Mouse (Mus musculus) lung, postnatal 0 days (tissue): ENCODE data around the gene Fggy.

Source experiments
- CTCF ChIP-seq: IDR thresholded peaks from 2 replicates; pipeline ENCODE4 v1.5.1; 2016; ENCODE audit warnings: antibody characterized with exemption, mild to moderate bottlenecking
- EP300 ChIP-seq: IDR thresholded peaks from 2 replicates; pipeline ENCODE4 v1.6.1; 2016; ENCODE audit warnings: antibody characterized with exemption, mild to moderate bottlenecking, control low read depth

DNA sequence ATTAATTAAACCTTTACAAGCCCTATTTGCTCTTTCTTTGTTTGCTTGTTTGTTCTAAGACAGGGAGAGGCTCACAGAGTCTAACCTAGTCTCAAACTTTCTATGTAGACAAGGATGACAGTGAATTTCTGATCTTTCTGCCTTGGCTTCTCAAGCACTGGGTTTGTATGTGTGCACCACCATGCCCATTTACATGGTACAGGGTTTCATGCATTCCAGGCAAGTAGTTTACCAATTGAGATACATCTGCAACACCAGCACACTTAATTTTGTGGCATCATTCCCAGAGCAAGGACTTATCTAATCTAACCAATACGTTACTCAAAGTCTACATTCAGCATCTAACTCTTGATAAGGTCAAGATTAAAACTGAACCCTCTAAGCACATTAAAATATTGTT lies 38.9 kb upstream of the Fggy start:
- TF ChIP-seq CTCF: no peak
- TF ChIP-seq EP300: no peak
